8 mouse cellular contexts compared by ENCODE assay signal in the genomic region with DNA sequence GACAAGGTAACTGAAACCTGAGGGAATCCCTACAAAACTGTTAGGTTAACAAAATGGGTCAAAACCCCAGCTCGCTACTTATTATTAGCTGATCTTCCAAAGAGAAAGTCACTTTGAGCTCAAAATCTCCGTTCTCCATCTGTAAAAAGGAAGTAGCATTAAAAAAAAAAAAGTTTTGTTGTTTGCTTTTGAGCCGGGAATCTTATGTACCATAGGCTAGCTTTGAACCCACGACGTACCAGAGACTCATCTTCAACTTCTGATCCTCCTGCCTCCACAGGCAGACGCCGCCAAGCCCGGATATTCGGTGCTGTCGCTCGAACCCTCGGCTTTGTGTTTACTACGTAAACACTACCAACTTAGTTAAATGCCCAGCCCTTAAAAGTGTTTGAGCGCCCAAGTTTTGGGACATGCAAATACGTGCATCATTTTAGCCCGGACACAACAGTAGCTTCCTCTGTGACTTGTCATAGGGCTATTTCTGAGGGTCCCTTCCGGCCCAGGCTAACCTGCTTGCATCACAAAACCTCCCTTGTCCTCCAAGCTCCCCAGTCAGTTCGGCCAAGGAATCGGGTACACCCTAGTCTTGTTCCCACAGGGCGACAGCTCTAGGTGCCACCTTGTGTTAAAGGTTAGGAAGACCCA. TPM values are rescaled to one million over a fixed set of nuclear protein-coding genes. Genes with fewer than 3 reads are reported as not detected.
A peak's percentile ranks its signal among the peaks of the same experiment; 100 is the strongest.
DNase-seq lines count a peak whose midpoint lies in the region; ATAC-seq and TF ChIP-seq lines count a peak whose summit lies in the region.

No protein-coding gene starts in this region.

- peaks cover 17% of the 10 kb centered on the region for H3K36me3 ChIP-seq in hindbrain, embryonic 13.5 days
- H3K36me3 ChIP-seq in midbrain, embryonic 14.5 days (ENCODE audit: control insufficient read depth, insufficient read depth, low read length) = peaks cover 9% of the 10 kb centered on the region; the same call in 1 of the 2 replicates

- 4% methylated on average over 20 of the region's 20 CpGs for WGBS in hindbrain, embryonic 13.5 days
- WGBS in midbrain, embryonic 14.5 days = 5% methylated on average over 20 of the region's 20 CpGs

- H3K9me3 ChIP-seq in hindbrain, embryonic 13.5 days = no peaks in the 10 kb centered on the region
- no peaks in the 10 kb centered on the region for H3K9me3 ChIP-seq in midbrain, embryonic 14.5 days (ENCODE audit: control insufficient read depth, low read length)

- H3K27me3 ChIP-seq in hindbrain, embryonic 13.5 days = no peaks in the 10 kb centered on the region
- no peaks in the 10 kb centered on the region for H3K27me3 ChIP-seq in midbrain, embryonic 14.5 days (ENCODE audit: control insufficient read depth, insufficient read depth, low read length)

- H3K4me3 ChIP-seq in layer of hippocampus, adult 2 months = peak overlapping the region; percentile 67
- peak overlapping the region; percentile 57 for H3K4me3 ChIP-seq in hindbrain, embryonic 13.5 days
- peak overlapping the region; percentile 53 for H3K4me3 ChIP-seq in midbrain, embryonic 14.5 days (replicated peaks; ENCODE audit: low read depth, low read length)

- H3K27ac ChIP-seq in layer of hippocampus, adult 2 months = peak overlapping the region; percentile 73
- H3K27ac ChIP-seq in hindbrain, embryonic 13.5 days = peak overlapping the region; percentile 83
- peak overlapping the region; percentile 45 for H3K27ac ChIP-seq in midbrain, embryonic 14.5 days (replicated peaks; ENCODE audit: low read depth, low read length)

- no peak for DNase-seq in layer of hippocampus, adult 2 months (ENCODE audit: low spot score in 2 of 2)
- DNase-seq in layer of hippocampus, adult 11-12 months (ENCODE audit: low spot score) = no peak
- peak; percentile 26 for DNase-seq in c-Kit-negative CD71-positive TER-119-positive erythroid progenitor cells, embryonic 14.5 days (ENCODE audit: low read depth, low spot score)
- DNase-seq in midbrain, embryonic 14.5 days = no peak
- DNase-seq in left cerebral cortex, adult 11 months (ENCODE audit: low spot score) = no peak
- no peak for DNase-seq in kidney, postnatal 25 days
- no peak for DNase-seq in urinary bladder, postnatal 4 days (ENCODE audit: low spot score in 2 of 2)

- H3K4me2 ChIP-seq in hindbrain, embryonic 13.5 days = peak overlapping the region; percentile 83
- H3K4me2 ChIP-seq in midbrain, embryonic 14.5 days (ENCODE audit: low read length) = peak overlapping the region; percentile 76

- H3K4me1 ChIP-seq in hindbrain, embryonic 13.5 days (replicated peaks) = peaks cover 24% of the 10 kb centered on the region
- H3K4me1 ChIP-seq in midbrain, embryonic 14.5 days (ENCODE audit: control insufficient read depth, insufficient read depth, low read length) = peaks cover 4% of the 10 kb centered on the region; the same call in 1 of the 2 replicates

- no peak for TF ChIP-seq CTCF in layer of hippocampus, adult 2 months (conservative IDR thresholded peaks at IDR 0.05)

- peak overlapping the region; percentile 75 for H3K9ac ChIP-seq in hindbrain, embryonic 13.5 days
- H3K9ac ChIP-seq in midbrain, embryonic 14.5 days (replicated peaks; ENCODE audit: low read length) = peak overlapping the region; percentile 50

- no peak for ATAC-seq in hindbrain, embryonic 13.5 days (ENCODE audit: low FRiP score)
- ATAC-seq in midbrain, embryonic 14.5 days (ENCODE audit: low FRiP score, low TSS enrichment) = no peak

RNA-seq across cellular contexts. Expression of a gene that starts 0.6 kb away (rescaled TPM):
- 1 to 10 TPM; 6.3 to 6.8 TPM for total RNA-seq in layer of hippocampus, adult 2 months (2021)
- 10.7 and 13.3 TPM in 2 replicates for polyA plus RNA-seq in hindbrain, embryonic 13.5 days (2015; fragmentation: Nextera tagmentation; extraction: Ambion mirVana)
- polyA plus RNA-seq in midbrain, embryonic 14.5 days (2014; fragmentation: Nextera tagmentation; extraction: Ambion mirVana) = 5.3 and 10.2 TPM in 2 replicates

RNA-seq across cellular contexts. Expression of a gene that starts 0.7 kb away (rescaled TPM):
- total RNA-seq in layer of hippocampus, adult 2 months (2021) = 10 to 100 TPM; 30.3 TPM
- polyA plus RNA-seq in hindbrain, embryonic 13.5 days (2015; fragmentation: Nextera tagmentation; extraction: Ambion mirVana) = 25.3 and 27.7 TPM in 2 replicates
- 19.1 and 28.1 TPM in 2 replicates for polyA plus RNA-seq in midbrain, embryonic 14.5 days (2014; fragmentation: Nextera tagmentation; extraction: Ambion mirVana)

RNA-seq across cellular contexts. Expression of a gene that starts 14.4 kb away (rescaled TPM):
- total RNA-seq in layer of hippocampus, adult 2 months (2021) = 1 to 10 TPM; 3.9 to 4.5 TPM
- 3.0 and 3.4 TPM in 2 replicates for polyA plus RNA-seq in hindbrain, embryonic 13.5 days (2015; fragmentation: Nextera tagmentation; extraction: Ambion mirVana)
- 2.5 and 3.2 TPM in 2 replicates for polyA plus RNA-seq in midbrain, embryonic 14.5 days (2014; fragmentation: Nextera tagmentation; extraction: Ambion mirVana)

RNA-seq across cellular contexts. Expression of a gene that starts 44.0 kb away (rescaled TPM):
- total RNA-seq in layer of hippocampus, adult 2 months (2021) = 100 to 1,000 TPM; 488 to 493 TPM
- 1,291 and 1,358 TPM in 2 replicates for polyA plus RNA-seq in hindbrain, embryonic 13.5 days (2015; fragmentation: Nextera tagmentation; extraction: Ambion mirVana)
- polyA plus RNA-seq in midbrain, embryonic 14.5 days (2014; fragmentation: Nextera tagmentation; extraction: Ambion mirVana) = 1,221 and 1,292 TPM in 2 replicates
